Mouse (Mus musculus): ENCODE measurements around the gene Poll. TPM values are rescaled to one million over a fixed set of nuclear protein-coding genes. Genes with fewer than 3 reads are reported as not detected.

Gene Poll
- total RNA-seq (2014; rRNA removed) = 17.0 and 17.3 TPM in 2 replicates
- 11.0 and 11.1 TPM in 2 replicates for polyA plus RNA-seq (2015; fragmentation: Nextera tagmentation; extraction: Ambion mirVana)

DNA sequence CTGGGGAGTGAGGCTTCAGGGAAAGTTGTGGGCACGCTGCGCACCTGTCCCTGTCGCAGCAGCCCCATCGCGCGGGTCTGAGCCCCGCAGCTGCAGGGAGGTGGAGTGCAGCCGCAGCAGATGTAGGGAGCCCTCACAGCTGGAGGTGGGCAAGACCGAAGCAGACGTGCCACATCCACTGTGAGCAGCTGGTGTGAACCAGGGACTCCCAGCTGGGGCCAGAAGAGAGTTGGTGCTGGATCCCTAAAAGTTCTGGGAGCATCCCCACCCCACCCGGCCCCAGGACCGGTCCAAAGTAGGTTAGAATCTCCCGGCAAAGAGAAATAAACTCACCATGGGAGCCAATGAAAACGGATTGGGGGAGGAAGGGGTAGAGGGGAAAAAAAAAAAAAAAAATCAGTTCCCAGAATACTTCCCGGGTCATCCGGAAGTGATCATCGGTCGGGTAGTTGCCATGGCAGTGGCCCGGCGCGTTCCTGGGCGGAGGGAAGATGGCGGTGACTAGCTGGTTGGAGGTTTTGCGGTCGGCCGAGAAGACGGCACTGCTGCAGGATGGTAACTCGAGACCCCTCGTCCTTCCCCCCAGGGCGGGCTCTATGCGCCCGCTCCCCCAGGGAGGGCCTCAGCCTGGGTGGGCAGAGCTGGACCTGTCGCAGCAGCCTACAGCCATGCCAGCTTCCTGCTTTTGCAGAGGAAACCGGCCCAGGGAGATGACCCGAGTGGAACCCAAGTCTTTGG lies at the start of gene Poll, which contains the start of gene Gm17018:
Gene Poll, minus strand, starts transcription at position 379 of the 738 bp plus-strand sequence.
Gene Gm17018, plus strand, starts transcription at position 463 of the 738 bp plus-strand sequence.
- Histone ChIP-seq H3K9ac (replicated peaks; ENCODE audit: low read length) (peak within 1 kb of the TSS; percentile 63), H3K36me3 (ENCODE audit: insufficient read depth, low read length) (no peaks in the 10 kb centered on the region), H3K4me1 (ENCODE audit: insufficient read depth, low read length) (no peaks in the 10 kb centered on the region; the same call in 1 of the 2 replicates), H3K27ac (peak within 1 kb of the TSS; percentile 56; the same call in 1 of the 2 replicates), H3K4me3 (ENCODE audit: low read length) (peak within 1 kb of the TSS; percentile 74), H3K27me3 (ENCODE audit: insufficient read depth, low read length) (no peaks in the 10 kb centered on the region), H3K4me2 (ENCODE audit: low read depth, low read length) (peak within 1 kb of the TSS; percentile 100), H3K9me3 (ENCODE audit: low read length) (no peaks in the 10 kb centered on the region)
- peak; percentile 92 for ATAC-seq
- WGBS = under 1% methylated on average over 34 of the region's 35 CpGs
- no peak for TF ChIP-seq CTCF (IDR thresholded peaks at IDR 0.05; ENCODE audit: low read depth)
- DNase-seq (ENCODE audit: low spot score) = peak; percentile 91

DNA sequence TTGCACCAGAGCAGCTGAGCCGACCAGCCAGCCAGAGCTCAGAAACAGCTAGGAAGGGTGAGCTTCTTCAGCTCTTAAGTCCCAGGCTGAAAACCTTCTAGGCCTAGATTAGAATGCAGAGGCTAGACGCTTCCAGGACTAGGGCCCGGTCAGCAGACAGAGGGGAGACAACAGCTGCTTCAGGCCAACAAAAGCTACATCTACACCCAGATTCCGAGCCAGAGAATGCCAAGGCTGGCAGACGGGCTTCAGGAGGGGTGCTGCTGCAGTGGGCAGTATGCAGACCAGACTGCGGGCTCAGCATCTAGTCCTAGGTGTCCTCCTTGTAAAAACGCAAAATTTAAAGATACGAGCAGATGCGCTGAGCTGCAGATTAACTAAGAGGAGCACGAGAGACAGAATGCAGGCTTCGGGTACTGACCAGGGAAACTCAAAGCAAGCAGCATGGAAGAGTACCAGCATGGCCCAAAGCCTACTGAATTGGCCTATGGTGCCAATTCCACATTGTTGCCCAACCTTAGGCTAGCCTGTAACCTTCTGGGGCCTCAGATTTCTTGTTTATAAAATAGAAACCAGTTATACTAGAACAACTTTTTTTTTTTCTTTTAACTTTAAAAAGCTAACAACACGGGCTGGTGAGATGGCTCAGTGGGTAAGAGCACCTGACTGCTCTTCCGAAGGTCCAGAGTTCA lies 48.5 kb upstream of the Poll start:
- DNase-seq (ENCODE audit: low spot score) = peak; percentile 4
- Histone ChIP-seq H3K4me1 (ENCODE audit: insufficient read depth, low read length) (no peaks in the 10 kb centered on the region), H3K9me3 (ENCODE audit: low read length) (no peaks in the 10 kb centered on the region), H3K4me3 (ENCODE audit: low read length) (no peak overlapping the region), H3K9ac (replicated peaks; ENCODE audit: low read length) (no peak overlapping the region), H3K27me3 (ENCODE audit: insufficient read depth, low read length) (no peaks in the 10 kb centered on the region), H3K4me2 (ENCODE audit: low read depth, low read length) (no peak overlapping the region), H3K27ac (no peak overlapping the region), H3K36me3 (ENCODE audit: insufficient read depth, low read length) (0 out of 2 replicates have a peak, but pooled peaks cover 5% of the 10 kb centered on the region)
- WGBS = 76% methylated on average over 13 of the region's 13 CpGs
- no peak for TF ChIP-seq CTCF (IDR thresholded peaks at IDR 0.05; ENCODE audit: low read depth)
- ATAC-seq = no peak

DNA sequence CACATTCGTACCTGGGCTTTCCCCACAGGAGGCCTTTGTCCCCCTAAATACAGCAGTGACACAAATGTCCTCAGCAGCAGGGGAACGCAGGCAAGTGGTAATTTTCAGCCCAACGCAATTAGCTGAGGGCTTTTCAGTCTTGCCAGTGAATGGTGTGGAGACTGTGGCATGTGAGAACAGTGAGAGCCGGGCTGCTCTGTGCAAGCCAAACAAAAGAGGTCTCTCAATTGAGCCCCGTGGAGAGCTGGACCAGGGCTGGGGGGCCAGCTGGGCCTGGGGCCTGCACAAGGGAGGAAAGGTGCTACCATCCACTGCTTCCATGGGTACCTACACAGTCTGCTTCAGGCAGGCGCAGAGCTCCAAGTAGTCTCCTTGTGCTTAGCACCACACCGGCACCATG lies 47.1 kb upstream of the Poll start:
- Histone ChIP-seq H3K9ac (replicated peaks; ENCODE audit: low read length) (no peak overlapping the region), H3K27me3 (ENCODE audit: insufficient read depth, low read length) (no peaks in the 10 kb centered on the region)

DNA sequence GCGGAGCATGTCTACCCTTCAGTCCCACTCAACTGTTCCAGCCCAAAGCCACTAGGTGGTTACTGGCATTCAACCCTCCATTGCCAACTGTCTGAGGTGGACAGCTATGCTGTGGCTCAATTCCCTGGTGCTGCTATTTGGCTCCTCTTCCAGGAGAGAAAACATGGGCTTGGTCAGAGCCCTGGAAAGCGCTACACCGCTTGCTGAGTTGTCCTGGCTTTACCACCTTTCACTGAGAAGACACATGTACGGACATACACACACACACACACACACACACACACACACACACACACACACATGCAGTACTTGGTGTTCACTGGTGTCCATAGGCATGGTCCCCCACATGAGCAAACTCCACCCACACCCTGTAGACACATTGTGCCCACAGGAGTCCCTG lies 46.4 kb upstream of the Poll start:
- Histone ChIP-seq H3K27ac (no peak overlapping the region), H3K4me3 (ENCODE audit: low read length) (no peak overlapping the region), H3K4me2 (ENCODE audit: low read depth, low read length) (no peak overlapping the region), H3K9ac (replicated peaks; ENCODE audit: low read length) (no peak overlapping the region), H3K9me3 (ENCODE audit: low read length) (no peaks in the 10 kb centered on the region), H3K4me1 (ENCODE audit: insufficient read depth, low read length) (no peaks in the 10 kb centered on the region), H3K27me3 (ENCODE audit: insufficient read depth, low read length) (no peaks in the 10 kb centered on the region), H3K36me3 (ENCODE audit: insufficient read depth, low read length) (peaks cover 5% of the 10 kb centered on the region; the same call in 1 of the 2 replicates)
- ATAC-seq (no peak), DNase-seq (ENCODE audit: low spot score) (no peak)
- 86% methylated on average over 4 of the region's 4 CpGs for WGBS
- no peak for TF ChIP-seq CTCF (IDR thresholded peaks at IDR 0.05; ENCODE audit: low read depth)

More for the DNA sequence above, 47.1 kb upstream of the Poll start:
- ATAC-seq = no peak
- no peaks in the 10 kb centered on the region for H3K36me3 ChIP-seq (ENCODE audit: insufficient read depth, low read length)
- H3K4me1 ChIP-seq (ENCODE audit: insufficient read depth, low read length) = no peaks in the 10 kb centered on the region
- 29% methylated on average over 7 of the region's 7 CpGs for WGBS
- H3K9me3 ChIP-seq (ENCODE audit: low read length) = no peaks in the 10 kb centered on the region
- no peak for TF ChIP-seq CTCF (IDR thresholded peaks at IDR 0.05; ENCODE audit: low read depth)
- no peak overlapping the region for H3K4me2 ChIP-seq (ENCODE audit: low read depth, low read length)
- H3K27ac ChIP-seq = no peak overlapping the region
- no peak overlapping the region for H3K4me3 ChIP-seq (ENCODE audit: low read length)
- DNase-seq (ENCODE audit: low spot score) = peak; percentile 14

DNA sequence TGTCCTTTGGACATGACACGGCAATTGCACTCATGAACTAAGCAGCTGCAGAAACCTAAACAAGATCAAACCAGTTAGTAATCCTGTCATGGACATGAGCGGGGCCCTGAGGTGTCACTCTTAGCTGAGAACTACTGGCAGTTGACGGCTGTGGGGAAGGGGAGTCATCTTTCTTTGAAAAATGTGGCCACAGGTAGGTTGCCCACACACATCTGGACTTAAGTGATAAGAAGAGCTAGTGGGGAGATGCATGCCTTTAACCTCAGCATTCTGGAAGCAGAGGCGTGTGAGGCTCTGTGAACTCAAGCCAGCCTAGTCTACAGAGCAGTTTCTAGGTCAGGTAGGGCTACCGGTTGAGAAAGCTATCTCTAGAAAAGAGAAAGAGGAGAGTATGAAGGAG lies 42.3 kb upstream of the Poll start:
- H3K9ac ChIP-seq (replicated peaks; ENCODE audit: low read length) = no peak overlapping the region

DNA sequence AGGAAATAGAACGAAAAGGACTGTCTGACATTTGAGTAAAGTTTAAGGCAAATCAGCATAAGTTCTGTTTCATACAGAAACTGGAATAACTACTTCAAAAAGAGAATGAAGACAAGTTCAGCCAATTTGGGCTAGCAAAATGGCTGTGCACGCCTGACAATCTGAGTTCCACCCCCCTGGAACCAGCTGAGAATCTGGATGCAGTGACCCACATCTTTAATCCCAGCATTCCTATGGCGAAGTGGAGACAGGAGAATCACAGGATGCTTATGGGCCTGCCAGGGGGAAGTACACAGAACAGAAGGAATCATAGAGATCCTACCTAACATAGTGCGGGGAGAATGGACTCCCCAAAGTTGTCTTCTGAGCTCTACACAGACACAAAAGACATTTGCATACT lies 36.8 kb upstream of the Poll start:
- Histone ChIP-seq H3K4me3 (ENCODE audit: low read length) (no peak overlapping the region), H3K4me2 (ENCODE audit: low read depth, low read length) (no peak overlapping the region), H3K36me3 (ENCODE audit: insufficient read depth, low read length) (peaks cover 11% of the 10 kb centered on the region; the same call in 1 of the 2 replicates), H3K9me3 (ENCODE audit: low read length) (no peaks in the 10 kb centered on the region), H3K27me3 (ENCODE audit: insufficient read depth, low read length) (no peaks in the 10 kb centered on the region), H3K9ac (replicated peaks; ENCODE audit: low read length) (no peak overlapping the region), H3K27ac (no peak overlapping the region), H3K4me1 (ENCODE audit: insufficient read depth, low read length) (peaks cover 4% of the 10 kb centered on the region; the same call in 1 of the 2 replicates)
- 71% methylated on average over 4 of the region's 4 CpGs for WGBS
- ATAC-seq (no peak), DNase-seq (ENCODE audit: low spot score) (no peak)
- no peak for TF ChIP-seq CTCF (IDR thresholded peaks at IDR 0.05; ENCODE audit: low read depth)

More for the DNA sequence above, 42.3 kb upstream of the Poll start:
- Histone ChIP-seq H3K27ac (no peak overlapping the region), H3K9me3 (ENCODE audit: low read length) (no peaks in the 10 kb centered on the region), H3K4me1 (ENCODE audit: insufficient read depth, low read length) (no peaks in the 10 kb centered on the region), H3K4me3 (ENCODE audit: low read length) (no peak overlapping the region), H3K27me3 (ENCODE audit: insufficient read depth, low read length) (no peaks in the 10 kb centered on the region), H3K4me2 (ENCODE audit: low read depth, low read length) (no peak overlapping the region), H3K36me3 (ENCODE audit: insufficient read depth, low read length) (peaks cover 12% of the 10 kb centered on the region; the same call in 1 of the 2 replicates)
- ATAC-seq (no peak), DNase-seq (ENCODE audit: low spot score) (no peak)
- 95% methylated on average over 5 of the region's 5 CpGs for WGBS
- TF ChIP-seq CTCF (IDR thresholded peaks at IDR 0.05; ENCODE audit: low read depth) = no peak
